Mouse (Mus musculus) embryonic stem cell, embryonic (primary cell): ENCODE measurements around the gene Wrap73.

Experiments
- CTCF ChIA-PET, 4 experiments: fragments of 300-600 bp in 2 of 4; fragments of 350-600 bp in 2 of 4; sonication (Branson Sonifier 250); formaldehyde crosslinking; loops; one replicate each; lab custom pipeline; 2022; ENCODE audit warnings: inconsistent platforms in 2 of 4; lab: Charles Lee
- POLR2A ChIA-PET, 4 experiments: fragments of 300-600 bp in 2 of 4; fragments of 350-600 bp in 2 of 4; sonication (Branson Sonifier 250); formaldehyde crosslinking; loops; one replicate each; lab custom pipeline; 2022; ENCODE audit warnings: antibody characterized with exemption in 4 of 4, inconsistent platforms in 1 of 4; lab: Charles Lee

Wrap73 gene

GRCm38 (mm10) chr4:154142211-154143040 is at the start of gene Wrap73:
Gene Wrap73, plus strand, starts transcription at chr4:154142372.
- POLR2A ChIA-PET: interaction anchor here in 2 of 4 experiments (0.7 to 2.2 kb wide), 6 partner anchors 12 to 33 kb away, joined by 3 to 8 read pairs (median 3); no protein-coding TSS in a partner anchor
- CTCF ChIA-PET: interaction anchor here in 2 of 4 experiments (0.7 to 1.1 kb wide), 6 partner anchors 17 to 157 kb away, joined by 3 to 4 read pairs (median 3); no protein-coding TSS in a partner anchor

GRCm38 (mm10) chr4:154093210-154093609 is 49.0 kb upstream of the Wrap73 start:
- ChIA-PET CTCF (interaction anchor here (0.5 to 4.4 kb wide), 25 partner anchors 8 to 1490 kb away, joined by 3 to 51 read pairs (median 5); partner anchors contain the start of gene Smim1 (in 1 of the 4)), POLR2A (interaction anchor here in 3 of 4 experiments (0.6 to 2.7 kb wide), 10 partner anchors 8 to 1178 kb away, joined by 3 to 28 read pairs (median 4); no protein-coding TSS in a partner anchor)

- POLR2A ChIA-PET: interaction anchor here in 3 of 4 experiments (1.1 to 2.8 kb wide), 8 partner anchors 10 to 29 kb away, joined by 3 to 31 read pairs (median 8); no protein-coding TSS in a partner anchor
- CTCF ChIA-PET: interaction anchor here (0.6 to 4.4 kb wide), 12 partner anchors 8 to 958 kb away, joined by 3 to 51 read pairs (median 4); no protein-coding TSS in a partner anchor
These were observed 46.1 kb upstream of the Wrap73 start for GRCm38 (mm10) chr4:154096111-154096510.

GRCm38 (mm10) chr4:154099361-154099760 is 42.8 kb upstream of the Wrap73 start:
- ChIA-PET CTCF (interaction anchor here in 3 of 4 experiments (0.5 to 1.3 kb wide), 4 partner anchors 18 to 74 kb away, joined by 3 to 5 read pairs (median 3); partner anchors contain the start of gene Smim1 (in 1 of the 3)), POLR2A (interaction anchor here in 1 of 4 experiments (1.4 to 2.3 kb wide), 3 partner anchors 10 to 103 kb away, joined by 3 to 7 read pairs (median 7); no protein-coding TSS in a partner anchor)

DNA sequence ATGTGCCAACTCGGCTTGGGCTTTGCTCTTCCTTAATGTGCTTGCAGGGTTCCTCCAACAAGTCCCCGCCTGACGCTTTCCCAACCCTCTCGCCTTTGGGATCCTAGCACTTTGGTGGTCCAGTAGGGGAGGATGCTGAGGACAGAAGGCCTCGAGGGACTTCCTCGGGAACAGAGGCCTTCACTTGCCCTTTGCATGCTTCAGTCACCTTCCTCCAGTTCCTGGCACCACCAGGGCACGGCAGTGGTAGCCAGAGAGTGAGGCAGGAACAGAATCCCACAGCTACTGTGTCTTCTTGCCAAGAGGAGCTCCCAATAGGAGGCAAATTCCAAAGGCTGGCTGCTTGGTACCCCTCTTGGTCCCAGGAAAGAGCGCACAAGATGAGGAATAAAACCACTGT is 38.8 kb upstream of the Wrap73 start:
- POLR2A ChIA-PET: interaction anchor here in 1 of 4 experiments (1.4 to 3.8 kb wide), 2 partner anchors 10 to 21 kb away, joined by 3 to 25 read pairs; no protein-coding TSS in a partner anchor

DNA sequence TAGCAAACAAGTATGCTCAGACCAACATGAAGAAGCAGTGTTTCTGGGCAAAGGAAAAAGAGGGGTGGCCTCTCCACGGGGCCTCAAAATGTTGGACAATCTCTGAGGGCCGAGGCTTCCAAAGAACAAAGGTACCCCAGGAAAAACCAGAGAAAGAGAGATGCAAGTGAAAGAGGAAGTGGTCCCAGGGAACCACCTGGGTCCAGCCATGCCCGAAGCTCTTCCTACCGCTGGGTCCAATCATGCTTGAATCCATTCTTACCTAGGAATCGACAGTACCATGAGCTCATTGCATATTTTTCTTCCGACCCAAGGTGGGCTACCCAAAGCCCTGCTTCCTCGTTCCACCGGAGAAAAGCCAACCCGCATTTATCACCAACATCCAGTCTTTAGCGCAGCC is 38.3 kb upstream of the Wrap73 start:
- ChIA-PET CTCF (interaction anchor here (0.6 to 5.6 kb wide), 14 partner anchors 10 to 134 kb away, joined by 3 to 92 read pairs (median 6); partner anchors contain the start of gene Smim1 (in 2 of the 4)), POLR2A (interaction anchor here in 2 of 4 experiments (0.6 to 3.8 kb wide), 7 partner anchors 9 to 30 kb away, joined by 3 to 25 read pairs (median 4); no protein-coding TSS in a partner anchor)

More for the DNA sequence above, 38.8 kb upstream of the Wrap73 start:
- CTCF ChIA-PET: interaction anchor here (1.0 to 5.6 kb wide), 10 partner anchors 9 to 77 kb away, joined by 3 to 92 read pairs (median 6); partner anchors contain the start of gene Smim1 (in 1 of the 4)

DNA sequence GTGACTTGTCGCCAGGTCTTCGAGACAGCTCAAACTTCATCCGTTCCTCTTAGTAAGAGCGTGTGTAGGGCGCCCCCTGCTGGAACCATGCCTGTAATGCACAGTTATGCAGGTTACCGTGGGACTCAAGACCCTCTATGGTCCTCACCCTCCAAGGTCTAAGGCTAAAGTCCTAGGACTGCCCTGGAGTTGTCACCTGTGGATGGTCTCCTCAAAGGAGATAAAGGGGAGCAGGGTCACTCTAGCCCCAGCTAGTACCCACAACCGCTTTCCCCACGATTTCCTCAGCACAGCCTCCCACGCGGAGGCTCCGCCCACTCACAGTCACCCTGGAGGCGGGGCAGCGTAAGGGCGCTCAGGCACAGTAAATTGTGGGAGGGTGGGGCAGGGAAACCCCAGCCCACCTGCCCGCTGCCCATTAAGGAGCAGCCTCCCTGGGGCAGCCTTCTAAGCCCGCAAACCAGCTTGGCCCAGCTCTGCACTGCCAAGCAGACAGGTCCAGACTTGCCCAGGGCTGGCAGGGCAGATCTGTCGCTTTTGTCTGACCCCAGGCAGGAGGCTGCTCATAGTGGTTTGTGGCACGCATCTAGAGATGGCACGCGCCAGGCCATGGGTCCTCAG is 36.7 kb upstream of the Wrap73 start:
- ChIA-PET POLR2A (interaction anchor here (0.5 to 3.8 kb wide), 24 partner anchors 8 to 223 kb away, joined by 3 to 25 read pairs (median 4); partner anchors contain the start of gene Smim1 (in 1 of the 4)), CTCF (interaction anchor here (0.5 to 5.6 kb wide), 76 partner anchors 9 to 917 kb away, joined by 3 to 92 read pairs (median 4); partner anchors contain the start of genes Smim1 (in 3 of the 4), Tprgl (in 2 of the 4), Arhgef16 (in 1 of the 4) and Lrrc47 (in 1 of the 4))

DNA sequence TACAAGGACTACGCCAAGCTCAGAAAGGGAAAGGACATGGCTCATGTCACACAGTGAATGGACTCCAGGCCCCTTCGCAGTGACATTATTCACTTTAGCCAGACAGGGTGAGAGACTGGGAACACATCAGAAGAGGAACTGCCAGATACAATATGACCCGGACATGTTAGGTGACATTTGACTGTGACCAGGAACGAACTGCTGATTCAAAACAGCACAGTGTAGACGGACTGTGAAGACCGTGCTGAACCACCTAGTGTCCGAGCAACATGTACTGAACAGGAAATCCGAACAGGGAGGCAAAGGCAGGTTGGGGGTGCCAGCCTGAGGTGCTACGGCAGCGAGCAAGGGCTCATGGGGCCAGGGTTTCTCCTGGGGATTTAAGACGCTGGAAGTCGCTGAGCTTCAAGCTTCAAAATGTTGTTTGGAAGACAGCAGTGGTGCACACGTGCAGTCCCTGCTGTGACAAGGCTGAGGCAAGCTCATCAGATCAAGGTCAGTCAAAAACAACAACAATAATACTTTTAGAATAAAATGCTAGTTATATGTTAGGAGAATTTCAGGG is 35.6 kb upstream of the Wrap73 start:
- POLR2A ChIA-PET: interaction anchor here in 3 of 4 experiments (0.9 to 3.8 kb wide), 11 partner anchors 10 to 42 kb away, joined by 3 to 25 read pairs (median 5); no protein-coding TSS in a partner anchor

DNA sequence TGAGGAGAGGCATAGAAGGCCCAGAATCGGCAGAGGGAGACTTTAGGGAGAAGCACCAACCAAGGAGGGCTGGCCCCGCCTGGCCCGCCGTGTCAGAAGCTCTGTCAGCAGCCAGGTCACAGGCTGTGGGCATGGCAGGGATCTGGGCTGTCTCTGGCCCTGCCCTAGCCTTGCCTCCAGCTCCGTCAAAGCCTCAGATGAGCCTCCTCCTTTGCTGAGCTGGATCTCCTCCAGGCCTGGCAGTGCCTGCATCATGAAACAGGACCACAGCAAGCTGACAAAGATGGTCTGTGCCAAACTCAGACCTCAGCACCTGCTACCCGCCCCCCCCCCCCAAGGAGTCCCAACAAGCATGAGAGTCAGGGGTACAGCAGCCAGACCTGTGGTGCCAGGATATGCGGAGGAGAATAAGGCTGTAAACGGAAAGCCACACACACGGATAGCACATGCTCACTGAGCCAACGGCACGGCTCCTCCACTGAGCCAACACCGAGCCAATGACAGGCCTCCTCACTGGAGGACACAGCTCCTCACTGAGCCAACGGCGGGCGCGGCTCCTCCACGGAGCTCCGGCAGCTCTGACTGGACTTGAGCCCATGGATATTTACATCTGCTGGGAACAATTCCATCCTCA is 32.8 kb upstream of the Wrap73 start:
- CTCF ChIA-PET: interaction anchor here in 3 of 4 experiments (0.5 to 1.3 kb wide), 4 partner anchors 16 to 655 kb away, joined by 3 to 7 read pairs (median 3); no protein-coding TSS in a partner anchor
- POLR2A ChIA-PET: interaction anchor here in 3 of 4 experiments (0.6 to 1.6 kb wide), 3 partner anchors 9 to 34 kb away, joined by 3 to 7 read pairs (median 3); no protein-coding TSS in a partner anchor

More for the DNA sequence above, 35.6 kb upstream of the Wrap73 start:
- CTCF ChIA-PET: interaction anchor here (0.5 to 5.6 kb wide), 14 partner anchors 11 to 376 kb away, joined by 3 to 92 read pairs (median 25); partner anchors contain the start of genes Arhgef16 (in 1 of the 4) and Smim1 (in 1 of the 4)

GRCm38 (mm10) chr4:154109850-154110243 is 32.3 kb upstream of the Wrap73 start:
- ChIA-PET POLR2A (interaction anchor here (0.6 to 1.6 kb wide), 4 partner anchors 8 to 768 kb away, joined by 3 to 7 read pairs (median 4); no protein-coding TSS in a partner anchor), CTCF (interaction anchor here in 1 of 4 experiments (1.3 kb wide), 1 partner anchor 39 kb away, joined by 7 read pairs; no protein-coding TSS in a partner anchor)

DNA sequence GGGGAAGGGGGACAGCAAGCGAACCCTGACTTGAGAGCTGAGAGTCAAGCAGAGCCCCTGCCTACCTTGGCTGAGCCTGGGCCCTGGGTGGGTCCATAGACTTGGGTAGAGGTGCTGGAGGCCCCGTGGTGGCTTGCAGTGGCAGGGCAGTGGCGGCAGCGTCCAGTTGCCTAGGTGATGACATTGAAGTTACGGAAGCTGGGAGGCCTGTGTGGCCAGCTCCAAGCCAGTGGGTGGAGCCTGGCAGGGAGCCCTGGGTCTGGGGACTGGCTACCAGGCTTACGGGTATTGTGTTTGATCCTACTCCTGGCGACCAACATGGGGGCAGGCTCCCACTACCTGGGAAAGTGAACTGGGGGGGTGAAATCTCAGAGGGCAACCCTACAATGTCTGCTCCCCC is 25.8 kb upstream of the Wrap73 start:
- CTCF ChIA-PET: interaction anchor here in 2 of 4 experiments (0.6 to 2.8 kb wide), 3 partner anchors 11 to 34 kb away, joined by 3 to 10 read pairs (median 5); no protein-coding TSS in a partner anchor
- POLR2A ChIA-PET: interaction anchor here in 1 of 4 experiments (0.8 kb wide), 1 partner anchor 11 kb away, joined by 5 read pairs; no protein-coding TSS in a partner anchor

GRCm38 (mm10) chr4:154118782-154119181 is 23.4 kb upstream of the Wrap73 start:
- POLR2A ChIA-PET: interaction anchor here in 1 of 4 experiments (1.0 kb wide), 1 partner anchor 12 kb away, joined by 3 read pairs; no protein-coding TSS in a partner anchor
- CTCF ChIA-PET: interaction anchor here in 3 of 4 experiments (1.0 to 2.8 kb wide), 4 partner anchors 13 to 40 kb away, joined by 3 to 10 read pairs (median 3); no protein-coding TSS in a partner anchor

DNA sequence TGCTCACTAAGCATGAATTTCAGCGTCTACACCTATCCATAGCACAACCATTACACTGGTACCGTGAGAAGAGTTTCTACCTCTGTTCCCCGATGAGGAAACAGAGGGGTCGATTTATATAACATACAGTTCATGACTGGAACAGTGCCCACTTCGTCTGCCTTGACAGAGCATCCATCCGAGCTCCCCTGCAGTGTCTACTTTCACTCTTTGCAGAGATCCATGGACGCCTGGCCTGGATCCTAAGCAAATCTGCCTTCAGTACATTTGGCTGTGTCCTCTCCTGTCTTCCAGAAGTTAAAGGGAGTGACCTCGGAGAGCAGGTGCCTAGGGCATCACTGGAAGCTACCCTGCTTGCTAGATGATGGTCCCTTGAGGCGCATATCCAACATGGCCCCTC is 23.0 kb upstream of the Wrap73 start:
- ChIA-PET POLR2A (no interaction called here), CTCF (interaction anchor here in 1 of 4 experiments (1.0 kb wide), 1 partner anchor 14 kb away, joined by 3 read pairs; no protein-coding TSS in a partner anchor)

- ChIA-PET CTCF (interaction anchor here in 2 of 4 experiments (1.4 to 1.9 kb wide), 3 partner anchors 16 to 29 kb away, joined by 5 to 6 read pairs (median 5); no protein-coding TSS in a partner anchor), POLR2A (no interaction called here)
These were observed 20.4 kb upstream of the Wrap73 start for GRCm38 (mm10) chr4:154121800-154122199.

GRCm38 (mm10) chr4:154122374-154122773 is 19.8 kb upstream of the Wrap73 start:
- CTCF ChIA-PET: interaction anchor here in 2 of 4 experiments (1.4 to 1.8 kb wide), 2 partner anchors 17 kb away, joined by 5 to 6 read pairs; no protein-coding TSS in a partner anchor
- POLR2A ChIA-PET: interaction anchor here in 1 of 4 experiments (0.7 kb wide), 1 partner anchor 1026 kb away, joined by 3 read pairs; no protein-coding TSS in a partner anchor

DNA sequence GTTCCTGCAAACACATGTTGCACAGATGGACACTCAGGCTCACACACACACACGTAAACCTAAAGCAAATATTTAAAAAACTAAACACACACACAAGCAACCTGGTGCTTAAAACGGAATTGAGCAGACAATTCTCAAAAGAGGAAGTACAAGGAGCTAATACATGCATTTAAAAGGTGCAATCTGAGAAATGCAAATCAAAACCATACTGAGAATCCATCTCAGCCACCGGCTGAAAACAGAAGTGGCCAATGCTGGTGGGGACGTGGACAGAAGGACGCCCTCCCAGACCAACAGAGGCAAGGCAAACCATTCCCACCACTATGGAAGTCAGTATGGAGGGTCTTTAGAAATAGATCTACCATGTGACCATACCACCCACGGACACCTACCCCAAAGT is 18.6 kb upstream of the Wrap73 start:
- ChIA-PET POLR2A (no interaction called here), CTCF (no interaction called here)
